Mouse (Mus musculus) cerebellum, adult 2 months (tissue): ENCODE results near the gene Slc35f6. TPM values are rescaled to one million over a fixed set of nuclear protein-coding genes. Genes with fewer than 3 reads are reported as not detected.

Experiments
- DNase-seq, 2 experiments: peaks; one replicate each; pipeline ENCODE4 v3.0.0; 2021
- H3K27ac ChIP-seq: fragments of 200-500 bp; 2 replicates; pipeline ENCODE4 v1.5.1; 2012; ENCODE audit warnings: low read length, control low read depth, inconsistent platforms; ENCODE audit not compliant: insufficient read depth
- H3K27me3 ChIP-seq: fragments of 200-500 bp; 2 replicates; pipeline ENCODE4 v1.6.1; 2012; ENCODE audit warnings: inconsistent platforms, mild to moderate bottlenecking, low read length, moderate library complexity; ENCODE audit not compliant: control insufficient read depth, insufficient read depth
- H3K4me1 ChIP-seq: fragments of 200-500 bp; 2 replicates; pipeline ENCODE4 v1.6.1; 2011; ENCODE audit warnings: low read length; ENCODE audit not compliant: control insufficient read depth, insufficient read depth
- H3K4me3 ChIP-seq: fragments of 200-500 bp; replicated peaks from 2 replicates; pipeline ENCODE3; 2011; ENCODE audit warnings: mild to moderate bottlenecking, low read depth, low read length, control low read depth; ENCODE audit not compliant: insufficient read depth
- CTCF ChIP-seq: fragments of 200-500 bp; IDR thresholded peaks from 2 replicates; pipeline ENCODE4 v1.5.1; 2011; ENCODE audit warnings: low read depth, mild to moderate bottlenecking, control low read depth, low read length, moderate library complexity, borderline replicate concordance; ENCODE audit not compliant: insufficient read depth
- POLR2A ChIP-seq: fragments of 200-500 bp; IDR thresholded peaks from 2 replicates; pipeline ENCODE4 v1.6.1; 2011; ENCODE audit warnings: low read length, control low read depth, borderline replicate concordance; ENCODE audit not compliant: insufficient read depth
- WGBS: fragments of 180-500 bp; shearing (Covaris S2); methylation state at CpG from one replicate; pipeline ENCODE4 v1.1.7; 2018; 5-methylcytosine and 5-hydroxymethylcytosine counted together
- polyA plus RNA-seq: library from polyadenylated mRNA; depleted of rRNA; stranded (reverse); fragments of >200 nt; gene quantifications from 2 replicates; pipeline ENCODE4 v1.2.3, GENCODE M21; 2012

Gene Slc35f6
- polyA plus RNA-seq, 1 experiment = 57.1 TPM

- no peak for DNase-seq
- Histone ChIP-seq H3K27me3 (no peaks in the 10 kb centered on the region), H3K4me1 (no peaks in the 10 kb centered on the region), H3K4me3 (no peak overlapping the region), H3K27ac (no peak overlapping the region)
- no peak for TF ChIP-seq POLR2A
- WGBS = 91% methylated on average over 9 of the region's 9 CpGs
Measured at GRCm38 (mm10) chr5:30665360-30665759, 17.6 kb downstream of the Slc35f6 start.

- TF ChIP-seq CTCF (no peak), POLR2A (no peak)
- WGBS = 38% methylated on average over 6 of the region's 6 CpGs
- Histone ChIP-seq H3K27me3 (no peaks in the 10 kb centered on the region), H3K4me1 (no peaks in the 10 kb centered on the region), H3K27ac (peak overlapping the region; percentile 61; the same call in 1 of the 2 replicates), H3K4me3 (peak overlapping the region; percentile 46)
- no peak for DNase-seq
Measured at GRCm38 (mm10) chr5:30665968-30666367, 18.2 kb downstream of the Slc35f6 start.

- under 1% methylated on average over 40 of the region's 40 CpGs for WGBS
- peak; percentile 91; the same call in 1 of the 2 replicates for TF ChIP-seq POLR2A
- TF ChIP-seq CTCF = no peak
Measured at GRCm38 (mm10) chr5:30666391-30667195, 18.9 kb downstream of the Slc35f6 start, which contains the start of gene Cenpa. Cenpa (plus strand) TSS chr5:30666777.

GRCm38 (mm10) chr5:30667215-30667614 is 19.5 kb downstream of the Slc35f6 start:
- no peak for DNase-seq
- TF ChIP-seq POLR2A = no peak
- no peak for TF ChIP-seq CTCF
- WGBS = under 1% methylated on average over 13 of the region's 13 CpGs
- no peak overlapping the region for H3K27ac ChIP-seq
- H3K27me3 ChIP-seq = no peaks in the 10 kb centered on the region
- H3K4me1 ChIP-seq = no peaks in the 10 kb centered on the region
- peak overlapping the region; percentile 46 for H3K4me3 ChIP-seq

More at GRCm38 (mm10) chr5:30666391-30667195, 18.9 kb downstream of the Slc35f6 start, which contains the start of gene Cenpa:
- peak; percentile 82 to 97 for DNase-seq
- Histone ChIP-seq H3K4me3 (peak within 1 kb of the TSS; percentile 46), H3K4me1 (no peaks in the 10 kb centered on the region), H3K27ac (peak within 1 kb of the TSS; percentile 61; the same call in 1 of the 2 replicates), H3K27me3 (no peaks in the 10 kb centered on the region)

DNA sequence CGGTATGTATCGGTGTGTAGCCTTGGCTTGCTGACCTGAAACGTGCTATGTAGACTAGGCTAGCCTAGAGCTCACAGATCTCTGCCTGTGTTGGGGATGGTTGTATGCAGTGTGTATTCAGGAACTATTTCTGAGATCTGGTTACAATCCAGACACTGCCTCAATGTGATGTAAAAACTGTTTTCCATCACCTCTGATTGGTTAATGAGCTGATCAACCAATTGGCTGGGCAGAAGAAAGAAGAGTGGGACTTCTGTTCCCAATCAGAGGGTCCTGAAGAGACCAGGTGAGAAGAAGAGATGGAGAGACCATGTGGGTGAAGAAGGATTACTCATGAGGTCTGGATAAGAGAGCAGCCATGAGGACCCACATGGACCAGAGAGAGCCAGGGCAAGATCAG is 20.0 kb downstream of the Slc35f6 start:
- TF ChIP-seq POLR2A (no peak), CTCF (no peak)
- Histone ChIP-seq H3K4me3 (no peak overlapping the region), H3K4me1 (no peaks in the 10 kb centered on the region), H3K27ac (no peak overlapping the region), H3K27me3 (no peaks in the 10 kb centered on the region)
- no peak for DNase-seq
- WGBS = 0% methylated on average over 3 of the region's 3 CpGs

- no peak for DNase-seq
- no peaks in the 10 kb centered on the region for H3K27me3 ChIP-seq
- H3K4me1 ChIP-seq = no peaks in the 10 kb centered on the region
- TF ChIP-seq POLR2A (no peak), CTCF (no peak)
- no peak overlapping the region for H3K4me3 ChIP-seq
- no peak overlapping the region for H3K27ac ChIP-seq
- 92% methylated on average over 9 of the region's 9 CpGs for WGBS
Measured at GRCm38 (mm10) chr5:30668637-30669495, 21.1 kb downstream of the Slc35f6 start.

GRCm38 (mm10) chr5:30669496-30669830 is 21.7 kb downstream of the Slc35f6 start:
- H3K27me3 ChIP-seq = no peaks in the 10 kb centered on the region
- H3K4me3 ChIP-seq = no peak overlapping the region
- DNase-seq = no peak
- H3K4me1 ChIP-seq = no peaks in the 10 kb centered on the region
- TF ChIP-seq CTCF = no peak
- no peak for TF ChIP-seq POLR2A
- no peak overlapping the region for H3K27ac ChIP-seq
- WGBS = 93% methylated on average over 3 of the region's 3 CpGs
